Comparison of ENCODE assay signal across 15 mouse cellular contexts in the genomic region with DNA sequence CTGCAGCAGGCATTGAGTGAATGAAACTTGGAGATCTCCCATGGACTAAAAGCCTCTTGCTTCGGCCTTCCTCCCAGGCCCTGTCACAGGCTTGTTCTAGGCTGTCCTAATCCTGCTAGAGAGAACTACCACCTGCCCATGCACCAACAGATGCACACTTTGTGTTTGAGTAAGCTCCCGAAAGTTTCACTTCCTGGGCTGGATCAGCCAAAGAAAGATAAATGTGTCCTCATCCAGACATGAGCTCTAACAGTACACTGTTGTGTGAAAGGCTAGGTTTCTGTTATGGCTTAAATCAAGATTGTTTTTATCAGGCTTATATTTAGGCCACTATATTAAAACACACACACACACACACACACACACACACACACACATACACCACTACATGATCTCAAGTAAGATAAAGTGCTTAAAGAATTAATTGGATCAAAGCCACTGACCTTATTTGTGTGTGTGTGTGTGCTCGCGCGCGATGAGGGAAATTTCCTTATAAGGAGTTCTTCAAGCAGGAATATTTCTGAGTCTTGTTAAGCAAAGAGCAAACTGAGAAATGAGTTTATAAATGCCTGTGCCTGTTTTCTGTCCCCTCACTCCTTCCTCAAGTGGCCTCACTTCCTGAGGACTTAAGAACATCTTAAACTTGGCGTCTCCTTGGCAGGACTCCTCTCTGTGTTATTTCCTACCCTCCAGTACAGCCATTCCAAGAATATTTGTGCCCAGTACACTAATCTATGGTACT.
DNase-seq lines count a peak whose midpoint lies in the region; ATAC-seq and TF ChIP-seq lines count a peak whose summit lies in the region.
"Had no signal": no experiment of that assay in that cellular context is flagged by ENCODE, and none has a peak within 500 bp of the region (broad histone marks: within the 10 kb centered on the region; RNA-seq: fewer than 3 reads in every experiment).

No protein-coding gene starts in this region.

- no peak overlapping the region for H3K4me2 ChIP-seq in stomach, embryonic 14.5 days (replicated peaks; ENCODE audit: low read depth, low read length)
- no peak overlapping the region for H3K4me2 ChIP-seq in liver, embryonic 12.5 days
- H3K4me2 ChIP-seq: embryonic facial prominence, embryonic 13.5 days; forebrain, embryonic 13.5 days had no signal

- peak overlapping the region; percentile 39; the same call in 1 of the 2 replicates for H3K27ac ChIP-seq in gastrocnemius, adult 2 months
- peak overlapping the region; percentile 52; the same call in 1 of the 2 replicates for H3K27ac ChIP-seq in stomach, embryonic 14.5 days (ENCODE audit: low read length)
- H3K27ac ChIP-seq in liver, embryonic 12.5 days = no peak overlapping the region
- H3K27ac ChIP-seq: embryonic facial prominence, embryonic 13.5 days; forebrain, embryonic 13.5 days; left cerebral cortex, adult 2 months had no signal

- ATAC-seq in stomach, embryonic 14.5 days (ENCODE audit: insufficient number of reproducible peaks, insufficient read depth, low FRiP score, low read depth) = peak; percentile 58; the same call in 1 of the 2 replicates
- ATAC-seq in liver, embryonic 12.5 days = no peak
- ATAC-seq: forebrain, embryonic 13.5 days had no signal

- DNase-seq in gastrocnemius, adult 2 months = no peak
- DNase-seq in gastrocnemius, postnatal 36 days = no peak
- DNase-seq in kidney, postnatal 14 days = peak; percentile 12
- no peak for DNase-seq in kidney, adult 8-10 months
- peak; percentile 19 for DNase-seq in lung, adult 2 months
- DNase-seq in adrenal gland, adult (ENCODE audit: inconsistent age in 2 of 2, low spot score in 1 of 2) = no peak
- DNase-seq: cerebellum, adult 8-10 months; liver; thymus, postnatal 25 days had no signal

- intact Hi-C loops in gastrocnemius, adult 2 months (cut with DNase I) = no loop called here
- intact Hi-C loops in gastrocnemius, postnatal 36 days (cut with DNase I) = no loop called here

- no peaks in the 10 kb centered on the region for H3K27me3 ChIP-seq in stomach, embryonic 14.5 days (ENCODE audit: control insufficient read depth, insufficient read depth, low read length)
- no peaks in the 10 kb centered on the region for H3K27me3 ChIP-seq in liver, embryonic 12.5 days (replicated peaks)
- H3K27me3 ChIP-seq: forebrain, embryonic 13.5 days had no signal

- H3K4me1 ChIP-seq in lung, adult 2 months (ENCODE audit: control insufficient read depth, insufficient read depth, low read length) = peaks cover 10% of the 10 kb centered on the region
- H3K4me1 ChIP-seq in stomach, embryonic 14.5 days (ENCODE audit: control insufficient read depth, insufficient read depth, low read length) = peaks cover 6% of the 10 kb centered on the region; the same call in 1 of the 2 replicates
- H3K4me1 ChIP-seq in liver, embryonic 12.5 days = no peaks in the 10 kb centered on the region

- no peak for TF ChIP-seq CTCF in gastrocnemius, adult 2 months (IDR thresholded peaks at IDR 0.05)
- no peak for TF ChIP-seq CTCF in lung, adult 2 months (IDR thresholded peaks at IDR 0.05; ENCODE audit: insufficient read depth, low read length)

- no peak for TF ChIP-seq POLR2A in lung, adult 2 months (IDR thresholded peaks at IDR 0.05; ENCODE audit: borderline replicate concordance, extremely low read depth, low read depth, low read length)

- 30% methylated on average over 7 of the region's 7 CpGs for WGBS in lung, adult 2 months
- 30% methylated on average over 7 of the region's 7 CpGs for WGBS in stomach, embryonic 14.5 days
- 74% methylated on average over 7 of the region's 7 CpGs for WGBS in liver, embryonic 12.5 days (ENCODE audit: insufficient replicate concordance)

- H3K9me3 ChIP-seq in stomach, embryonic 14.5 days (ENCODE audit: control insufficient read depth, low read depth, low read length) = no peaks in the 10 kb centered on the region
- no peaks in the 10 kb centered on the region for H3K9me3 ChIP-seq in liver, embryonic 12.5 days (replicated peaks)
- H3K9me3 ChIP-seq: embryonic facial prominence, embryonic 13.5 days; forebrain, embryonic 13.5 days had no signal

- no peak overlapping the region for H3K9ac ChIP-seq in stomach, embryonic 14.5 days (replicated peaks; ENCODE audit: low read depth, low read length)
- H3K9ac ChIP-seq in liver, embryonic 12.5 days = no peak overlapping the region
- H3K9ac ChIP-seq: embryonic facial prominence, embryonic 13.5 days; forebrain, embryonic 13.5 days had no signal

- H3K4me3 ChIP-seq in gastrocnemius, adult 2 months = no peak overlapping the region
- H3K4me3 ChIP-seq in lung, adult 2 months (replicated peaks; ENCODE audit: extremely low read depth, low read depth, low read length) = peak overlapping the region; percentile 16
- no peak overlapping the region for H3K4me3 ChIP-seq in stomach, embryonic 14.5 days (ENCODE audit: low read depth, low read length)
- no peak overlapping the region for H3K4me3 ChIP-seq in liver, embryonic 12.5 days
- H3K4me3 ChIP-seq: embryonic facial prominence, embryonic 13.5 days; forebrain, embryonic 13.5 days; left cerebral cortex, adult 2 months; myocyte had no signal

- no peaks in the 10 kb centered on the region for H3K36me3 ChIP-seq in stomach, embryonic 14.5 days (ENCODE audit: control insufficient read depth, insufficient read depth, low read length)
- no peaks in the 10 kb centered on the region for H3K36me3 ChIP-seq in liver, embryonic 12.5 days
- H3K36me3 ChIP-seq: embryonic facial prominence, embryonic 13.5 days had no signal

Comparison
In these comparisons a context has a peak if more than half of its experiments do, and no peak if none do; other contexts are left out.
1. DNase-seq: peak in kidney, postnatal 14 days (single experiment) and lung, adult 2 months (single experiment); none in gastrocnemius, adult 2 months (single experiment), gastrocnemius, postnatal 36 days (0 of 2), kidney, adult 8-10 months (0 of 2) and adrenal gland, adult (0 of 2).